Mouse (Mus musculus) cerebellum, postnatal 4 days (tissue): Measurements from ENCODE around the gene Tuba1a.
"Not testable (repeated sequence)": the region's sequence is repeated elsewhere in the genome, so short reads cannot be mapped to it uniquely, and the experiment has no call there.

Experiments used
- DNase-seq, 2 experiments: peaks; one replicate each; pipeline ENCODE4 v3.0.0; 2022; ENCODE audit warnings: low spot score in 2 of 2, mixed read lengths in 1 of 2

Gene Tuba1a

DNA sequence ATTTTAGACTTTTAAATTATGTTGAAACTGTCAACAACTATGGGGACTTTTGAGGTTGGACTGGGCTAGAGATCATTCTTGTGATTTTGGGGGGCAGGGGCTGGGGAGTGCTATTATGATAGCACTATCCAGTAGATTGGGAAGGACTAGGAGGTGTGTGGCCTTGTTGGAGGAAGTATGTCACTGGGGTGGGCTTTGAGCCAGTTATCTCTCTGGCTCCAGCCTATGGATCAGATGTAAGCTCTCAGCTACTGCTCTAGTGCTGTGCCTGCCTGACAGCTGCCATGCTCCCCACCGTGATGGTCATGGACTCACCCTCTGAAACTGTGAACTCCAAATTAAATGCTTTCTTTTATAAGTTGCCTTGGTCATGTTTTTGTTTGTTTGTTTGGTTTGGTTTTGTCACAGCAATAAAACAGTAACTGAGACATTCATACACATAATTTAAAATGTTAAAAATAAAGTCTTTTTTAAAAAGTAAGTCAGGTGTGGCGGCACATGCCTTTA is 30.4 kb downstream of the Tuba1a start:
- DNase-seq, result no peak

DNA sequence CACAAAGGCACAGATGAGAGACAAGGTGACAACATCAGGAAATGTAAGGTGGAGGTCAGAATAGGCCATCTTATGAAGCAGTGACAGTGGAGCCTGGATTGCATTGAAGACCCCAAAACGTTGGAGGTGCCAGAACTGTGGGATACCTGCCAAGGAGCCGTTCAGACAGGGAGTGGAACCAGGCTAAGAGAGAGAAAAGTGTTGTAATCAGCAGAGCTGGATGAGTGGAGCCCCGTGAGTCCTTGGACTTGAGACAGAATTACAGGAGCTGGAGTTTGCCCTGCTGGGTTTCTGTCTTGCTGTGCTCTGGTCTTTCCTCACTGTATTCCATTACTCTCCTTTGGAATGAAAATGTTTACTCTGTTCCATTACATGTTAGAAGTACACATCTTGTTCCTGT is 30.9 kb downstream of the Tuba1a start:
- no peak for DNase-seq

DNA sequence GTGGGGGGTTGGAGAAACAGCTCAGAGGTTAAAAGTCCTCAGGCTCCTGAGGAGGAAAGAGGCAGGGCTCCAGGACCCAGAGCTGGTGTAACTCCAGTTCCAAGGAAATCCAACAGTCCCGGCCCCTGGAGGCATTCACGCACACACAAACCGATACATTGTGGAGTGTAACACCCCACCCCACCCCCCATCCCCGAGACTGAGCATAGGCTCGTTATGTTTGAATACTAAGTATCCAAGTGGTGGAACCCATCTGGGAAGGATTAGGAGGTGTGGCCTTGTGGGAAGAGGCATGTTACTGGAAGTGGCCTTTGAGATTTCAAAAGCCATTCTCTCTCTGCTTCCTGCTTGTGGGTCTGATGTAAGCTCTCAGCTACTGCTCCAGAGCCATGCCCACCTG is 32.0 kb downstream of the Tuba1a start:
- no peak for DNase-seq

DNA sequence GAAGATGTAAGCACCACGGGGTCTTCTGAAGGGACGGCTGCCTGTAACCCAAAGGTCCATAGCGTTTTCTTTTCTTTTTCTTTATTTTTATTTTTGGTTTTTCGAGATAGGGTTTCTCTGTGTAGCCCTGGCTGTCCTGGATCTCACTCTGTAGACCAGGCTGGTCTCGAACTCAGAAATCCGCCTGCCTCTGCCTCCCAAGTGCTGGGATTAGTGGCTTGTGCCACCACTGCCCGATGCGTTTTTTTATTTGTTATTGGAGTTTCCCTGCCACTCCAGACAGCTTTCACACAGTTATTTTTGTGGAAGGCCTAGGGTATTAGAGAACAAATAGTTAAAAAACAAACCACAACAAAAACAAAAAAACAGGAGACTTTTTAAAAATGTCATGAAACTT is 35.0 kb downstream of the Tuba1a start:
- DNase-seq, result not testable (repeated sequence)

DNA sequence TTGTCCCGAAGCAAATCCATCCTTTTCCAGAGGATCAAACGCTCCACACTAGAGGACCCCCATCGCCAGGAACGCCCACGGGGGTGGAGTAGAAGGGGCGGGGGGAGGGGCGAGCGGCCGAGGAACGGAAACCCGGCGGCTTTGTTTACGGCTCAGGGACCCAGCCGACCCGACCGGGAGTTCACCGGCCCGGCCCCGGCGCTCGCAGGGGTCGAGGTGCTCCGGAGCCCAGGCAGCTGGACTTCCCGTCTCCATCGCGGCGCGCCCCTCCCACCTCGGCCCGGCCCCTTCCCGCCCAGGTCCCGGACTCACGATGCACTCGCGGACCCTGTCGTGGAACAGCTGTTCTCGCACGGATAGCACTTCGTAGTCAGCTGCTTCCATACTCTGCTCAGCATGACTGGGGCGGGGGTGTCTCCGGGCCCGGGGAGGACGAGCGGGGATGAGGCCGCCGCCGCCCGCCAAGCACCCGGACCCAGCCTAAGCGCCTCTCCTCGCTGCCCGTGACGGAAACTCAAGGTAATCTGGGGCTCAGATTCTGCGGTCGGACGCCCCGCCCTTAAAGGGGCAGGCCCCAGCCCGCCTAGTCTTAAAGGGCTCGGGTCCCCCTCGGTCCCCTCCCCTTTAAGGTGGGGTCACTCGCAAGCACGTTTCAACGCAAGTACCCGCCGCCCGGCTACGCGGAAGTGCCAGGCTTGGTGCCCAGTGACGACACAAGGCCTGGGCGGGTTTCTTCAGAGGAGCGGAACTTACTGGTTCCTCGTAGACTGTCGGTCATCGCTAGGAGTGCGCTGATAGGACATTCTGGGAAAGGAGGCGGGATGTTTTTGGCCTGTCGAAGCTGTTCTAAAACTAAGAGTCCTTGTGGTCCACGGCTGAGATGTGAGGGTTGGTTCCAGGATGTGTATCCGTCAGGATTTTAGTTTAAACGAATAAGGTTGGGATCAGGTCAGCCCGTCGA is 35.7 kb downstream of the Tuba1a start, which contains the start of gene Lmbr1l:
TSS of gene Lmbr1l (minus strand) at position 694 of the 961 bp plus-strand sequence.
- peak; percentile 94 to 99 for DNase-seq

DNA sequence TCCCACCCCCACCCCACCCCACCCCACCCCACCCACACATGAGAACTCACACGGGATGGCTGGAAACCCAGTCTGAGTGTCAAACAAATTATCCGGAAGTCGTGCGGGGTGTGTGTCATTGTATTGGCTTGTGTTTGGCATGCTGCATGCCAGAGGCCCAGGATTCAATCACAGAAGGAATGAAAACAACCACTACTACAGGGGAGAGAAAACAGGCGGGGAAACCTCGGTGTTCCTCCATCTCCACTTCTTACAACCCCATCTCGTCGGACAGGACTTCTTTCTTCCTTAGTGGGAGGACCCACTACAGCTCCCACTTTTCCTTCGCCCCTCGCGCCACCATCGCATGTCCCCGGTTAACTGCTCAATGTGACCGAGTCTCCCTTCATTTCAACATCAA is 36.4 kb downstream of the Tuba1a start:
- DNase-seq, result no peak

DNA sequence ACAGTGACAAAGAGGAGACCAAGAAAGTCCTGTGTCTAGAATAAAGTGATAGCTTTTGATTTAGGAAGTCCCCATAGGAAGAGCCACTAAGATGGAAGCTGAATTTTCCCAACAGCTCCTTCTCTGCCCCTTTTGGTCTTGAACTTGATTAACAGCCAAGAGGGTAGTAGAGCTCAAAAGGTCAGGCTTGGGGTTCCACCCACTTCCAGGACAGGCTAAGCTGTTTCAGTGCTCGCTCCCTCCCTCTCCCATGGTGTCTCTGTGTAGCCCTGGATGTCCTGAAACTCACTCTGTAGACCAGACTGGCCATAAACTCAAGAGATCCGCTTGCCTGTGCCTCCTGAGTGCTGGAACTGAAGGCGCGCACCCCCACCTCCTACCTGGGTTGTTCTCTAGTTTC is 37.5 kb downstream of the Tuba1a start:
- DNase-seq, result no peak

DNA sequence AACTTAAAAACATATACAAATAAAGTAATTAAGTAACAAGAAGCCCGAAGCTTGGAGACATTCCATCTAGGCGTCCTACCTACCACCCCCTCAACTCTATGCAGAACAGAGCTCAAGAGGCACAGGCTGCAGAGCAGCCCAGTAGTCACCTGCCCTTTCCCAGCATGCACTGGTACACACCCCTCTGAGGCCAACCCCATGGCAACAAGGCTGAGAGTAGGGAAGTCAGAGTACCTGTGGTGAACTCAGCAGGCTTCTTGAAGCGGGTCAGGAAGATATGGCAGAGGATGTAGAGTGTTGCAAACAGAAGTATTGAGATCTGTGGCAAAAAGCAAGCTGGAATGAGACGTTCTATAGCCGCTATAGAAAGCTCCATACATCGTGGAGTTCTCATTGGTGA is 38.6 kb downstream of the Tuba1a start:
- DNase-seq, result no peak

DNA sequence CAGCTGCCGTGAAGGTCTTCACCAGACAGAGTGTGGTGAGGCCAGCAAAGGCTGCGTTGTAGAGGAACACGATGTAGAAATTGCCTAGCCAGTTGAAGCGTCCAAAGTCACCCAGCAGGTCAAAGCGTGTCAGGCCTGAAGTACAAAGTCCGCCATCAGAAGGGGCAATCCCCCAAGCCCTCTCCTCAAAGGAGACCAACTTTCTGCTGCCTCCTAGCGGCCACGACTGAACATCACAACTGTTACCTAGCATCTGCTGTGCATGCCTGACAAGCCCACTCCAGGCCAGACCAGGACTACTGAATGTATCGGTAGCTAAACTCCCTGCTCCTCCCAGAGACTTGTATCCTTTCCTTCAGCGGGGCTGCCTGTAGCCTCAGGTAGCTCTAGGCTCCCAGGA is 48.8 kb downstream of the Tuba1a start:
- no peak for DNase-seq

DNA sequence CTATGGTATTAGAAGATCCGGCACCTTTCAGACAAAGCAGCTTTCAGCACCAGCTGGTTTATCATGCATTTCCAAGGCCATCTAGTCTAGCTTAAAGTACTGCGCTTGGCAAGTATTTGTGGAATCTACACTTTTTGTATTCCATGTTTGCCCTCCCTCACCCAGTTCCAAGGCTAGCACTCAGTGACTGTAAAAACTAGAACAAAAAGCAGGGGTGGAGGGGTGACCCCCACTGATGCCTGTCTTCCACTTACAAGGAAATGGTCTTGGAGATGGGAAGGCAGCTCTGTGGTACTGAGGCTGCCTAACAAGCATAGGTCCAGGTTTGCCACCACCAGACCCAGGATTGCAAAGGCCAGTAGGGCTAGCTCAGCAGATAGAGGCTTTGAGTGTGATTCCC is 50.9 kb downstream of the Tuba1a start:
- DNase-seq, result no peak

DNA sequence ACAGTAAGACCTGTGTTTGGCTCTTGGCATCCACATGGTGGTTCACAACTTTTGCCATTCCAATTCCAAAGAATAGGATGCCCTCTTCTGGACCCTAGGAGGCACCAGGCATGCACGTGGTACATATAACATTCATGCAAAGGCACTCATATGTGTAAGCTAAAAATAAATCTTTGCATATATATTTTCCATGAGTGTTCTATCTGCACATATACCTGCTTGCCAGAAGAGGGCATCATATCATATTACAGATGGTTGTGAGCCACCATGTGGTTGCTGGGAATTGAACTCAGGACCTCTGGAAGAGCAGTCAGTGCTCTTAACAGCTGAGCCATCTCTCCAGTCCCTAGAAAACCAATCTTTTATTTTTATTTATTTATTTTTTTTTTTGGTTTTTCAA is 52.0 kb downstream of the Tuba1a start:
- DNase-seq, result no peak
